8 mouse cellular contexts compared by ENCODE assay signal in genomic region chr9:107985131-107986119, GRCm38 (mm10). TPM values are rescaled to one million over a fixed set of nuclear protein-coding genes. Genes with fewer than 3 reads are reported as not detected.
DNase-seq lines count a peak whose midpoint lies in the region; ATAC-seq and TF ChIP-seq lines count a peak whose summit lies in the region.

Gene Inka1, minus strand, starts transcription at chr9:107985879.

- no peaks in the 10 kb centered on the region for H3K36me3 ChIP-seq in hindbrain, embryonic 16.5 days (ENCODE audit: control insufficient read depth, insufficient read depth, low read length)
- peaks cover 52% of the 10 kb centered on the region for H3K36me3 ChIP-seq in megakaryocyte, embryonic 14.5 days (replicated peaks; ENCODE audit: low read length)

- no peak for TF ChIP-seq POLR2A in cortical plate, adult 2 months (IDR thresholded peaks at IDR 0.05; ENCODE audit: extremely low read depth, insufficient read depth, low read length)

- 0 out of 2 replicates have a peak, but pooled peaks cover 3% of the 10 kb centered on the region for H3K27me3 ChIP-seq in hindbrain, embryonic 16.5 days (replicated peaks; ENCODE audit: control insufficient read depth, insufficient read depth, low read length)
- no peaks in the 10 kb centered on the region for H3K27me3 ChIP-seq in megakaryocyte, embryonic 14.5 days (replicated peaks)

- H3K9me3 ChIP-seq in hindbrain, embryonic 16.5 days (ENCODE audit: control insufficient read depth, low read length), result no peaks in the 10 kb centered on the region
- no peaks in the 10 kb centered on the region for H3K9me3 ChIP-seq in megakaryocyte, embryonic 14.5 days

- WGBS in hindbrain, embryonic 16.5 days, result under 1% methylated on average over 57 of the region's 58 CpGs

- peak within 1 kb of the TSS; percentile 86 for H3K4me2 ChIP-seq in hindbrain, embryonic 16.5 days (ENCODE audit: low read length)

- peak; percentile 78 for ATAC-seq in hindbrain, embryonic 16.5 days

- peak within 1 kb of the TSS; percentile 41 for H3K4me3 ChIP-seq in cortical plate, adult 2 months (ENCODE audit: insufficient read depth, low read length)
- H3K4me3 ChIP-seq in hindbrain, embryonic 16.5 days (ENCODE audit: low read length), result peak within 1 kb of the TSS; percentile 76
- H3K4me3 ChIP-seq in megakaryocyte, embryonic 14.5 days (replicated peaks), result peak within 1 kb of the TSS; percentile 99

- H3K4me1 ChIP-seq in cortical plate, adult 2 months (ENCODE audit: control insufficient read depth, insufficient read depth, low read length), result peaks cover 8% of the 10 kb centered on the region
- peaks cover 10% of the 10 kb centered on the region for H3K4me1 ChIP-seq in hindbrain, embryonic 16.5 days (ENCODE audit: control insufficient read depth, insufficient read depth, low read depth, low read length)
- H3K4me1 ChIP-seq in megakaryocyte, embryonic 14.5 days, result peaks cover 79% of the 10 kb centered on the region

- peak within 1 kb of the TSS; percentile 73 for H3K9ac ChIP-seq in hindbrain, embryonic 16.5 days (ENCODE audit: low read depth, low read length)

- DNase-seq in adipocyte (ENCODE audit: low spot score), result peak; percentile 86
- DNase-seq in gastrocnemius, adult 8-10 months (ENCODE audit: low spot score in 2 of 2), result peak; percentile 79 to 84
- DNase-seq in left cerebral cortex, adult 8-10 months (ENCODE audit: low spot score in 2 of 2), result peak; percentile 55 to 86
- peak; percentile 76 for DNase-seq in right cerebral cortex, postnatal 14 days
- peak; percentile 90 for DNase-seq in urinary bladder, postnatal 14 days (ENCODE audit: low spot score)

- no peak for TF ChIP-seq CTCF in cortical plate, adult 2 months (IDR thresholded peaks at IDR 0.05; ENCODE audit: extremely low read depth, insufficient read depth, low read length)

- peak within 1 kb of the TSS; percentile 97 for H3K27ac ChIP-seq in cortical plate, adult 2 months (ENCODE audit: insufficient read depth, low read length)
- H3K27ac ChIP-seq in hindbrain, embryonic 16.5 days (ENCODE audit: low read depth, low read length), result peak within 1 kb of the TSS; percentile 60

RNA-seq across cellular contexts. Expression of gene Inka1, which starts in this region (rescaled TPM):
- polyA plus RNA-seq in cortical plate, adult 2 months (2012; rRNA removed), result 4.8 and 7.4 TPM in 2 replicates
- 1 to 10 TPM; 1.3 to 2.5 (median 2.0) TPM for total RNA-seq in gastrocnemius, adult 8-10 months (2022)
- polyA plus RNA-seq in hindbrain, embryonic 16.5 days (2015; fragmentation: Nextera tagmentation; extraction: Ambion mirVana), result 18.1 and 18.7 TPM in 2 replicates
- 1 to 10 TPM; 3.9 to 6.8 (median 5.2) TPM for total RNA-seq in left cerebral cortex, adult 8-10 months (2022)
- polyA plus RNA-seq in megakaryocyte, embryonic 14.5 days (2012; ENCODE audit: insufficient read depth, low replicate concordance), result 270 and 880 TPM in 2 replicates

Comparison
In these comparisons a context has a peak if more than half of its experiments do, and no peak if none do; other contexts are left out.
1. Peak in every context shown above with its lines: DNase-seq, ATAC-seq, H3K4me3 ChIP-seq and H3K27ac ChIP-seq.
2. RNA of gene Inka1 (polyA plus RNA-seq): 270 to 880 TPM in megakaryocyte, embryonic 14.5 days; 18.1 to 18.7 TPM in hindbrain, embryonic 16.5 days and 4.8 to 7.4 TPM in cortical plate, adult 2 months; every median in the first group is over 10 times any median in the second.
3. H3K4me3 ChIP-seq: peak in every context shown above with its lines; median percentile 99 in megakaryocyte, embryonic 14.5 days; 76 in hindbrain, embryonic 16.5 days; 41 in cortical plate, adult 2 months.